Mouse (Mus musculus) mouse embryonic stem cell (cell line): ENCODE results near the gene Ube4b.

ENCODE experiments used
- in situ Hi-C, 2 experiments: fragments of 300-500 bp; cut with MboI; formaldehyde crosslinking; loops; 1 replicate in 1 of 2; 3 replicates in 1 of 2; pipeline ENCODE4 v1.14.3; 2019 to 2020; ENCODE audit warnings: low sequenced_read_pairs in 2 of 2, low pct_unique_long_range_greater_than_20kb in 1 of 2, mixed read lengths in 1 of 2; ENCODE audit not compliant: unreplicated experiment in 1 of 2

The Ube4b gene

DNA sequence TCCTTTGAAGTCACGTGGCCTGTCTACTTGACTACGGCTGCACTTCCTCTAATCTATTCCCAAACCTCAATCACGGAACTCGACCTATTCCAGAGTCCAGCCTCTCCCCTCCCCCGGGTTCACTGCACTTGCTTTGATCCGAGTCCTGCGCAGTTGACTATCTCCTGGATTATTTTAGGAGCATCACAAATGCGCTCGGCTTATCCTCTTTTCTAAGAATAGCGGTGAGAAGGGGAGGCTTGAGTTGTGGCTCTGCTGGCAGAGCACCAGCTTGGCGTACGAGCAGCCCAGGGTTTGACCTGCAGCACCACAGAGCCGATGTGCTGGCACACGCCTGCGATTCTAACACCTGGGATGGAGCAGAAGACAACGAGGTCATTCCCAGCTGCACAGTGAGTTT lies 102.8 kb downstream of the Ube4b start:
- in situ Hi-C loops, result loop anchor here in 1 of 2 experiments (10.0 kb wide), 1 partner anchor 179 kb away; no protein-coding TSS in a partner anchor

- in situ Hi-C loops, result loop anchor here in 1 of 2 experiments (10.0 kb wide), 1 partner anchor 178 kb away; no protein-coding TSS in a partner anchor
Measured at GRCm38 (mm10) chr4:149322718-149323117, 103.8 kb downstream of the Ube4b start.

DNA sequence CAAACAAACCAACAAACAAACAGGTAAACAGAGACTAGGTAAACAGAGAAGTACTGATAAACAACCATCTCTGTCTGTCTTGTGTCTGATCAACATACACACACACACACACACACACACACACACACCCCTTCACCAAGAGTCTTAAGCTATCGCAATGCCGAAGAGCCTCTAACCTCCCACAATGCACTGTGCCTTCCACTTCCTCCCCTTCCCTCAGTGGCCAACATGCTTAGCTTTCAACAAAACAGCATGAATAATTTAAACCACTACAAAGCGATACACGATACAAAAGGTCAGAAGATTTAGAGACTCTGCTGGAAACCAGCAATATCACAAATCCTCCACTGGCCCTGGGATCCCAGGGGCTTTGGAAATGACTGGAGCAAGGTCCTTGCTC lies 104.3 kb downstream of the Ube4b start:
- in situ Hi-C loops, result loop anchor here in 1 of 2 experiments (10.0 kb wide), 1 partner anchor 177 kb away; no protein-coding TSS in a partner anchor

- in situ Hi-C loops, result no loop called here
Measured at GRCm38 (mm10) chr4:149319088-149319487, 107.5 kb downstream of the Ube4b start.

- in situ Hi-C loops, result no loop called here
Measured at GRCm38 (mm10) chr4:149317387-149317786, 109.2 kb downstream of the Ube4b start.

DNA sequence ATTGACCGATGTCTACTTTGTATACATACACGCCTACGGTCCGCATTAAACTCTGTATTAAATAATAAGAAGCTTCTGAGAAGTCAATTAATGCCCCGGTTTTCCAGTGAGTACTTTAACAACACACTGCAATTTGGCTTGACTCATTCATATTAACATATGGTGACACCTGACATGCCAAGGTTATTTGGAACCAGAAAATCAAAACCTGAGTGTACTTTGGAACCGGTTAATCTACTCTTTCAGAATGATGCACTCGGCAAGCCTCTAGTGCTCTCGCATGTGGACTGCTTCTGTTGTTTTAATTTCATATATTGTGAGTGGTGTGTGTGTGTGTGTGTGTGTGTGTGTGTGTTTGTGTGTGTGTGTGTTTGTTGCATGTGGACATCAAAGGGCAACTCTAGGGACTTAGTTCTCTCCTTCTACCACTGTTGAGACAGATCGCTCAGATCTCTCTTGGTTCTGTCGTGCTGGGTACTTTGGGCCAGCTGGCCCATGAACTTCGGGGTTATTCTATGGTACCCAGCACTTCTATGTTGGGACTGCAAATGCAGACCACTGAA lies 112.2 kb downstream of the Ube4b start:
- in situ Hi-C loops, result no loop called here

DNA sequence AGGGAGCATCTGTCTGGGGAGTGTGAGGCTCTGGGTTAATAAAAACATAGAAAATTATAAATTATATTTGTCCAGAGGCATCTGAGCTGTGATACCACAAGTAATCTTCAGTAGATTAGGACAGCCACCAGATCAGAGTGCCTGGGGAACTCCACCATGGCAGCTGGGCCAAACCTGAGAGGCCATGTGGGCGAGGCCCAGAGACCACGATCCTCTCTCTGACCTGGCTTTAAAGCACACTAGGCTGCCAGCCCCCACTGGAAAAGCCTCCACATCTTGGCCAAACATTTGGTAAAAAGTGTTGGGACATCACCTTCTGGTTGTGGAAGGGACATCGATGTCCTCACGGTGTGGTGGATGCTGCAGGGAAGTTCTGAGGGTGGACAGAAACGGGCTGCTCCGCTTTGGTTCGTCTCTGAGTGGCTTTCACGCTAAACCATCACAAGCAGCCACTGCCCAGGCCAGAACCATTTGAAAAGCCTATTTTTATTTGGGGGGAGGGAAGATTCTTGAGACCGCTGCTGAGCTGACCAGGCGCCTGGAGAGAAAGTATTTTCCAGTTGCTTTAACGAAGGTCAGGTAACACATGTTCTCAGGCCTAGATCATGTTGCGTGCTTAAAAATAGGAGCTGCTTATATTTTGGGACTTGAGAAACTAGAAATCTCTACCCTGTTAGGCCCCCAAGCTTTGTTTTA lies 112.8 kb downstream of the Ube4b start:
- in situ Hi-C loops, result no loop called here

DNA sequence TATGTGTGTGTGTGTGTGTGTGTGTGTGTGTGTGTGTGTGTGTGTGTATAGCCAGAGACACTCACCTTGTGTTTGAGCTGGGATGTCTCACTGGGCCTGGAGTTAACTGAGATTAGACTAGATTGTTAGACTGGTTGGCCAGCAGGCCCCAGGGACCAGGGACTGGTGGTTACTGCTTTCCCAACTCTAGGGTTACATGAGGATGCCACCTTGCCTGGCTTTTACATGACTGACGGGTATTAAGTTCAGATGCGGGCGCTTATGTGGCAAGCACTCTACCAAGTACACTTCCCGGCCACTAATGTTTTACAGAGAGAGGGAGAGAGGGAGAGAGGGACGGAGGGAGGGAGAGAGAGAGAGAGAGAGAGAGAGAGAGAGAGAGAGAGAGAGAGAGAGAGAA lies 114.6 kb downstream of the Ube4b start:
- in situ Hi-C loops, result no loop called here

DNA sequence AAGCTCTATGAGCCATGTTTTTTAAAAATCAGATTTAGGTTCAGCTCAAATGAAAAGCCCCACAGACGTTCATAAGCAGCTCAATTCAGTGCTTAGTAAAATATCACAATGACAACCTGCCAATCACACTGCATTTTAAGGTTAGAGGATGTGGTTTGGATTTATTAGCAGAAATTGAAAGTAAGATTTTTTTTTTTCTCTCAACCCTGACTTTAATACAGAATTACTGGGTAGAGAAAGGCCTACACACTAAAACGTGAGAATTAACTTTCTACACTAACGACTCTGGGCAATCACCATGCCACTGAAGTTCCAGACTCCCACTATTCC lies 118.1 kb downstream of the Ube4b start:
- in situ Hi-C loops, result no loop called here

GRCm38 (mm10) chr4:149307596-149308490 lies 118.7 kb downstream of the Ube4b start, which contains the start of gene Kif1b:
Kif1b (minus strand) TSS chr4:149307693.
- in situ Hi-C loops, result no loop called here

GRCm38 (mm10) chr4:149306712-149307595 lies 119.6 kb downstream of the Ube4b start:
- in situ Hi-C loops, result no loop called here

DNA sequence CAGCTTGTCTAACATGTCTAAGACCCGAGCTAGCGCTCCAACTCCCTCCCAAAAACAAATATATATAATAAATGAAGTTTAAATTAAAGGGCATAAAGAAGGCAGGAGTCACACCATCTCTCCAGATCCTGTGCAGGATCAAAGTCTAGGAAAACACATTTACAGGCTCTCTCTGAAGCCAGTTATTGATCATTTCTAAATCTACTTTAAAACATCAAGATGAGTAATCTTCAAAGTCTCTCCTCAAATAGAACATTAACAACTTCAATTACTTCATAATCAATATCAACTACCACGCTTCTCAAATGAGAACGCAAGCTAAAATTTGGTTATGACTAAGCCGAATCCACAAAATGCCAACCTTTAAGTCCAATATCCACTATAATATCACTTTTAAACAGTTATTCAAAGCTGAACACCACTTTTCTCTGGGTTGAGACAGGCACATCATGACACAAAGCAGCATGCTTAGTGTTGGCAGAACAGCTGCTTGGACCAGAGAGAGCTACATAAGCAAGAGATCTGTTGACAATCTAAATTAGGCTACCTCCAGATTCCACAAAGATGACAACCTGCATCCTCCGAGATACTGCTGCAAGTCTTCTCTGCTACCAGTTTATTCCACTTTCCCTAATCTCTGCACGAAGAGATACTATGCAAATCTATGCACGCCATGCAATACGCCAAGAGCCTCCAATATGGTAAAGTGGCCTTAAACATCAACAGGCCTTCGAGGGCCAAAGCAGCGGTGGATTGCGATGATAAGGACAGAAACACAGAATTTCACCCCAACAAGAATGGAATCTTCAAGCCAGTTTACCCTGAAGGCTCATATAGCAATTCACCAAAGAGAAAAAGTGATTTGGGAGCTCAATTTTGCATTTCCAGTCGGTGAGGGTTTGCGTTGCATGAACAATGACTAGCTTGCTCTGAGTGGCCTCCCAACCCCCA lies 120.5 kb downstream of the Ube4b start:
- in situ Hi-C loops, result no loop called here

- in situ Hi-C loops, result no loop called here
Measured at GRCm38 (mm10) chr4:149304466-149304865, 122.1 kb downstream of the Ube4b start.

DNA sequence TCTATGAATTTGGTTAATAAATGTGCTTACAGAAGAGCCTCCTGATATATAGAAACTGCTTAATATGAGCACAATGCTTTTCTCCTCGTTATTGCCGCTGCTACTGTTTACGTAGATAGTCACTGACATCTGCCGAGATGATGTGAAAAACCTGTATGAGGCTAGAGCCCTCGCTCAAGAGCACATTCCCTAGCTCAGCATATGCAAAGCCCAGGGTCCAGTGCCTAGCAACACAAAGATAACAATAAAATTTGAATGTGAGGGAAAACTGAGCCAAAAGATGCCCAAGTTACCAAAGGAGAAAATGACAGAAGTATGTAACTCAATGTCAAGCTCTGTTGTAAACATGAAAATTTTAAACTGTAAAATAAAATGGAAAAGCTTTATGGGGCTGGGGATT lies 123.0 kb downstream of the Ube4b start:
- in situ Hi-C loops, result no loop called here

DNA sequence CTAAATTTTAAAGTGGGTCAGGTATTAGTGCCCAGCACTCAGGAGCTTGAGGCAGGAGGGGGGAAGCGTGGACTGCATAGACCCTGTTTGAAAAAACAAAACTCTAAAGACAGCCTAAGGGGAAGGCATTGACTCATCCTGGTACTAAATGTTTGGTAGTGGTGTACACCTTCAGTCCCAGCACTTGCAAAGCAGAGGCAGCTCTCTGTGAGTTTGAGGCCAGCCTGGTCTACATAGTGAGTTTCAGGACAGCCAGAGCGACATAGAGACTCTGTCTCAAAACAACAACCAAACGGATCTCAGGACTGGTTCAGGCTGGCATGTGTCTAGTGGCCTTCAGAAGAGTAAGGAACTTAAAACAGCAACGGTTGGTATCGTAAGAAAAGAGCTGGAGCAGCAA lies 123.8 kb downstream of the Ube4b start:
- in situ Hi-C loops, result no loop called here

DNA sequence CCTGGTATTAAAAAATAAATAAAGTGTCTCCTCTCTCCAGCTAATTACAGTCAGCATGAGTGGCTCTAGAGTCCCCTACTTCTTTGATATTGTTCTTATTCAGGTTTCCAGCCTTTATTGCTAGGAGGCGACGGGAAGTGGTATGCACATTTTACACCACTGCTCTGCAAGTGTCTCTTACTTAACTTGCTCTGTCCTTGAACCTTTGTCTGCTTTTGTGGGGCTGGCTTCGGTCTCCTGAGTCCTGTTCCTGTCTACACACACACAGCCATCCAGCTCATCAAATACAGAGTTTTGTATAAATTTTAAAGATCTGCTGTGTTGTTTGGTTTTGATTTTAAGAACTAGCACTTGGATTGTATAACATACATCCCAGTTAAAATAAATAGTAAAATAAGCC lies 124.4 kb downstream of the Ube4b start:
- in situ Hi-C loops, result no loop called here

DNA sequence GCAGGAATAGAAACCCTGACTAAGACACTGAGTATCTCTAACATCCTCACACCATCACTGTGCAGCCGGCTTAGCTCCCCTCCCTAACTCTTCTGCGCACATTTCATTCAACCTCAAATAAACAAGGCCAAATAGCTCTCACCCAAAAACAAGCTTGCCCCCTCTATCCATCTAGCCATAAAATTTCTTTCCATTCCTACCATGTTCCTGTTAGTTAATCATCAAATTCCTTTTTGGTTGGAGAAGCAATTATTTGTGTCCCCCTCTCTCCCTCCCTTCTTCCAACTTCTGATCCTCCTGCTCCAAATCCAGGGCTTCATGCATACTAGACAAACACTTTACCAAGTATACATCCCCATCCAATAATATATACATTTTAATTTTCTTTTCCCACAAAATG lies 130.0 kb downstream of the Ube4b start:
- in situ Hi-C loops, result no loop called here
